23 mouse cellular contexts compared by ENCODE assay signal in genomic region chr10:114418956-114419530, GRCm38 (mm10).
DNase-seq lines count a peak whose midpoint lies in the region; ATAC-seq lines count a peak whose summit lies in the region.
"Had no signal": no experiment of that assay in that cellular context is flagged by ENCODE, and none has a peak within 500 bp of the region (broad histone marks: within the 10 kb centered on the region; RNA-seq: fewer than 3 reads in every experiment).

No protein-coding gene starts in this region.

- H3K9ac ChIP-seq in forebrain, embryonic 11.5 days (ENCODE audit: low read length): no peak overlapping the region
- H3K9ac ChIP-seq in forebrain, embryonic 12.5 days: no peak overlapping the region
- H3K9ac ChIP-seq in kidney, embryonic 15.5 days: no peak overlapping the region
- H3K9ac ChIP-seq: embryonic facial prominence, embryonic 12.5 days; embryonic facial prominence, embryonic 15.5 days; forebrain, embryonic 13.5 days; hindbrain, embryonic 12.5 days; hindbrain, embryonic 15.5 days had no signal

- 54% methylated on average over 3 of the region's 3 CpGs for WGBS in forebrain, embryonic 11.5 days
- WGBS in forebrain, embryonic 12.5 days: 48% methylated on average over 3 of the region's 3 CpGs
- WGBS in kidney, embryonic 15.5 days: 74% methylated on average over 3 of the region's 3 CpGs

- H3K4me3 ChIP-seq in forebrain, embryonic 11.5 days (ENCODE audit: low read depth, low read length): no peak overlapping the region
- H3K4me3 ChIP-seq in forebrain, embryonic 12.5 days (replicated peaks): no peak overlapping the region
- H3K4me3 ChIP-seq in kidney, embryonic 15.5 days (replicated peaks): no peak overlapping the region
- H3K4me3 ChIP-seq: embryonic facial prominence, embryonic 12.5 days; embryonic facial prominence, embryonic 15.5 days; forebrain, embryonic 13.5 days; hindbrain, embryonic 12.5 days; hindbrain, embryonic 15.5 days had no signal

- H3K4me1 ChIP-seq in forebrain, embryonic 11.5 days (replicated peaks; ENCODE audit: control insufficient read depth, insufficient read depth, low read length): no peaks in the 10 kb centered on the region
- no peaks in the 10 kb centered on the region for H3K4me1 ChIP-seq in forebrain, embryonic 12.5 days
- no peaks in the 10 kb centered on the region for H3K4me1 ChIP-seq in kidney, embryonic 15.5 days
- H3K4me1 ChIP-seq: embryonic facial prominence, embryonic 12.5 days; embryonic facial prominence, embryonic 15.5 days; forebrain, embryonic 13.5 days; hindbrain, embryonic 12.5 days; hindbrain, embryonic 15.5 days had no signal

- H3K9me3 ChIP-seq in forebrain, embryonic 11.5 days (ENCODE audit: control insufficient read depth, low read length): no peaks in the 10 kb centered on the region
- no peaks in the 10 kb centered on the region for H3K9me3 ChIP-seq in forebrain, embryonic 12.5 days
- no peaks in the 10 kb centered on the region for H3K9me3 ChIP-seq in kidney, embryonic 15.5 days (replicated peaks)
- H3K9me3 ChIP-seq: embryonic facial prominence, embryonic 12.5 days; embryonic facial prominence, embryonic 15.5 days; forebrain, embryonic 13.5 days; hindbrain, embryonic 12.5 days; hindbrain, embryonic 15.5 days had no signal

- H3K4me2 ChIP-seq in forebrain, embryonic 11.5 days (ENCODE audit: low read depth, low read length, severe bottlenecking): no peak overlapping the region
- H3K4me2 ChIP-seq in forebrain, embryonic 12.5 days: no peak overlapping the region
- H3K4me2 ChIP-seq in kidney, embryonic 15.5 days: no peak overlapping the region
- H3K4me2 ChIP-seq: embryonic facial prominence, embryonic 12.5 days; embryonic facial prominence, embryonic 15.5 days; forebrain, embryonic 13.5 days; heart, embryonic 11.5 days; hindbrain, embryonic 12.5 days; hindbrain, embryonic 15.5 days had no signal

- ATAC-seq in forebrain, embryonic 11.5 days (replicated peaks; ENCODE audit: low FRiP score): peak; percentile 24; the same call in 1 of the 2 replicates
- ATAC-seq in forebrain, embryonic 12.5 days (ENCODE audit: low FRiP score): no peak
- no peak for ATAC-seq in kidney, embryonic 15.5 days (replicated peaks; ENCODE audit: low FRiP score)
- ATAC-seq: forebrain, embryonic 13.5 days; forebrain, embryonic 16.5 days; Patski had no signal

- no peaks in the 10 kb centered on the region for H3K27me3 ChIP-seq in forebrain, embryonic 11.5 days (ENCODE audit: control insufficient read depth, insufficient read depth, low read length)
- H3K27me3 ChIP-seq in forebrain, embryonic 12.5 days: no peaks in the 10 kb centered on the region
- no peaks in the 10 kb centered on the region for H3K27me3 ChIP-seq in kidney, embryonic 15.5 days
- H3K27me3 ChIP-seq: embryonic facial prominence, embryonic 12.5 days; embryonic facial prominence, embryonic 15.5 days; forebrain, embryonic 13.5 days; hindbrain, embryonic 12.5 days; hindbrain, embryonic 15.5 days; Patski had no signal

- no peaks in the 10 kb centered on the region for H3K36me3 ChIP-seq in forebrain, embryonic 11.5 days (ENCODE audit: control insufficient read depth, insufficient read depth, low read length)
- no peaks in the 10 kb centered on the region for H3K36me3 ChIP-seq in forebrain, embryonic 12.5 days (replicated peaks)
- H3K36me3 ChIP-seq in kidney, embryonic 15.5 days: no peaks in the 10 kb centered on the region
- H3K36me3 ChIP-seq: embryonic facial prominence, embryonic 12.5 days; embryonic facial prominence, embryonic 15.5 days; hindbrain, embryonic 12.5 days; hindbrain, embryonic 15.5 days had no signal

- DNase-seq in forebrain, embryonic 11.5 days (ENCODE audit: low spot score): no peak
- peak; percentile 2 for DNase-seq in kidney, adult 8-10 months
- DNase-seq in Muller cell, postnatal 12 days (ENCODE audit: inconsistent ontology term): peak; percentile 81
- peak; percentile 67 for DNase-seq in retina, postnatal 1 day
- no peak for DNase-seq in heart, adult 11 months
- DNase-seq: adrenal gland, postnatal 10 days; adrenal gland, postnatal 36 days; cerebellum, adult 11 months; cerebellum, adult 2 months; cerebellum, adult 9-11 months; cerebellum, postnatal 25 days; gastrocnemius, postnatal 10 days; gastrocnemius, postnatal 36 days had no signal

- no peak overlapping the region for H3K27ac ChIP-seq in forebrain, embryonic 11.5 days (ENCODE audit: low read depth, low read length)
- no peak overlapping the region for H3K27ac ChIP-seq in forebrain, embryonic 12.5 days
- no peak overlapping the region for H3K27ac ChIP-seq in kidney, embryonic 15.5 days
- H3K27ac ChIP-seq: embryonic facial prominence, embryonic 12.5 days; embryonic facial prominence, embryonic 15.5 days; forebrain, embryonic 13.5 days; hindbrain, embryonic 12.5 days; hindbrain, embryonic 15.5 days had no signal

Comparison
In these comparisons a context has a peak if more than half of its experiments do, and no peak if none do; other contexts are left out.
1. DNase-seq: peak in kidney, adult 8-10 months (2 of 2), Muller cell, postnatal 12 days (single experiment) and retina, postnatal 1 day (single experiment); none in forebrain, embryonic 11.5 days (single experiment) and heart, adult 11 months (single experiment).